Mouse (Mus musculus) G1E (cell line): ENCODE results near the gene Rptor.

Experiments used
- CTCF ChIP-seq: IDR thresholded peaks from 2 replicates; pipeline ENCODE4 v1.5.1; 2012; ENCODE audit warnings: low read depth, low read length, inconsistent platforms, mixed read lengths
- GATA1 ChIP-seq: IDR thresholded peaks from 2 replicates; pipeline ENCODE4 v1.6.1; 2012; ENCODE audit warnings: borderline replicate concordance, low read length, inconsistent platforms, mixed read lengths

DNA sequence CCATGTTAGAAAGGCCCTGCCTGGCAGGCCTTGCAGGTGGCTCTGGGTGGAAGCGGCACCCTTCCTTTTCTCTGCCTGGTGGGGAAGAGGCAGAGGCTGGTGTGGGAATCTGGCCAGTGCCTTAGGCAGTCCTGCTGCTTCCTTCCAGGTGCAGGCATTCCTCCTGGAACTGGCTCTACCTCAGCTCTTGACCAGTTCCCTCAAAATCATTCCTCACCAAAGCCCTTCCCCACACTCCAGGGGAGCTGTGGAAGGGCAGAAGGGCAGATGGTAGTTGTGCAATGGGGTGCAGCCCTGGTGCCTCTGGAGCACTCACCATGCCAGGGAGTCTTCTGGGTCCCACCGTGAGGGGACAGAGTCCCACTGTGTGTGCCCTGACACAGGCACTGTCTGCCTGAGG lies 333.8 kb downstream of the Rptor start:
- TF ChIP-seq CTCF = no peak
- no peak for TF ChIP-seq GATA1
